Mouse (Mus musculus) small intestine, adult 2 months (tissue): ENCODE data around the gene M1ap. TPM values are rescaled to one million over a fixed set of nuclear protein-coding genes. Genes with fewer than 3 reads are reported as not detected.

Experiments used
- H3K27ac ChIP-seq: fragments of 200-500 bp; 2 replicates; pipeline ENCODE4 v1.5.1; 2012; ENCODE audit warnings: low read depth, low read length, control low read depth, inconsistent platforms; ENCODE audit not compliant: insufficient read depth
- H3K27me3 ChIP-seq: fragments of 200-500 bp; 2 replicates; pipeline ENCODE4 v1.6.1; 2012; ENCODE audit warnings: mild to moderate bottlenecking, moderate library complexity, low read length, inconsistent platforms; ENCODE audit not compliant: control insufficient read depth, insufficient read depth
- H3K36me3 ChIP-seq: fragments of 200-500 bp; 2 replicates; pipeline ENCODE4 v1.6.1; 2012; ENCODE audit warnings: mild to moderate bottlenecking, low read length, control low read depth, inconsistent platforms; ENCODE audit not compliant: control insufficient read depth, insufficient read depth
- H3K4me1 ChIP-seq: fragments of 200-500 bp; 2 replicates; pipeline ENCODE4 v1.6.1; 2012; ENCODE audit warnings: low read length, inconsistent platforms, mixed read lengths; ENCODE audit not compliant: control insufficient read depth, insufficient read depth, insufficient read length
- H3K4me3 ChIP-seq: fragments of 200-500 bp; 2 replicates; pipeline ENCODE4 v1.5.1; 2012; ENCODE audit warnings: low read depth, mild to moderate bottlenecking, control low read depth, inconsistent platforms, low read length, moderate library complexity
- CTCF ChIP-seq: fragments of 200-500 bp; IDR thresholded peaks from 2 replicates; pipeline ENCODE4 v1.5.1; 2012; ENCODE audit warnings: low read depth, mild to moderate bottlenecking, control low read depth, inconsistent platforms, low read length, moderate library complexity, mixed read lengths; ENCODE audit not compliant: insufficient replicate concordance, insufficient read length; ENCODE audit errors: extremely low read depth
- POLR2A ChIP-seq: fragments of 200-500 bp; IDR thresholded peaks from 2 replicates; pipeline ENCODE4 v1.6.1; 2012; ENCODE audit warnings: low read depth, mild to moderate bottlenecking, control low read depth, inconsistent platforms, low read length, moderate library complexity
- WGBS: fragments of 180-500 bp; shearing (Covaris S2); methylation state at CpG from one replicate; pipeline ENCODE4 v1.1.7; 2018; 5-methylcytosine and 5-hydroxymethylcytosine counted together
- polyA plus RNA-seq: library from polyadenylated mRNA; depleted of rRNA; stranded (reverse); fragments of >200 nt; gene quantifications from 2 replicates; pipeline ENCODE4 v1.2.3, GENCODE M21; 2012

Gene M1ap
- polyA plus RNA-seq, 1 experiment, result 1.3 TPM

DNA sequence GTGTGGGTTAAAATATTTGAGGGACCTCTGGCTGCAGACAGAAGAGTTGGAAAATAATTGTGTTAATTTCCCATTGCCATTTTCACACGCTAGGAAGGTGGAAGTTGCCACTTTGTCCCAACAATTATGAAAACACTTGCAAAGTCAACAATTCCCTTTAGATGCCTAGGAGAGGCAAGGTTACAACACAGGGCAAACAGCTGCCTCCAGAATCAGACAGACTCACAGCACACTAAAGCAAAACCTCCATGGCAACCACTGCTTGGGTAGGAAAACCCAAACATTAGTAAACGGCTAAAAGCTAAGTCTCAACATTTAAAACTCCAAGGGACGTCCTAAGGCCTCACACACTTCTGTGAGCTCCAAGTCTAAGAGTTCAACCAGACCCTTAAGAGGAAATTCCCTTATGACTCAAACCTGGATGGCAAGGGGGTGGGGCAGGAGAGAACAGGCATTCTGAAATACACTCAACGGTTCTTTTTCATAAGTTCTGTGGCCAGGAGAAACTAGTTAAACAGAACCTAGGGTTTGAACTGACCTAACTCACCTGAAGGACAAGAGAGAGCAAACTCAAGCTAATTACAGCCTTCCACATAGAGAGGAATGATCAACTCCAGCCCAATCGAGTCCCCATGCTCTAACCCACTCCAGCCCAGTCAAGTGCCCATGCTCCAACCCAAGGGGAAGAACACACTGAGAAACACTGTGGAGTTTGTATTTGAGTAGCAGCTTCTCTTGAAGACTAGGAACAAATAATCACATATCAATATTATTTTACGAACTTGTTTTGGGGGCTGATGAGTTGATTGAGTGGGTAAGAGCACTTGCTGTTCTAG lies 22.8 kb downstream of the M1ap start:
- TF ChIP-seq POLR2A (no peak), CTCF (no peak)
- Histone ChIP-seq H3K4me1 (no peaks in the 10 kb centered on the region), H3K27ac (no peak overlapping the region), H3K36me3 (no peaks in the 10 kb centered on the region), H3K4me3 (no peak overlapping the region), H3K27me3 (no peaks in the 10 kb centered on the region)
- WGBS, result 58% methylated on average over 6 of the region's 6 CpGs

DNA sequence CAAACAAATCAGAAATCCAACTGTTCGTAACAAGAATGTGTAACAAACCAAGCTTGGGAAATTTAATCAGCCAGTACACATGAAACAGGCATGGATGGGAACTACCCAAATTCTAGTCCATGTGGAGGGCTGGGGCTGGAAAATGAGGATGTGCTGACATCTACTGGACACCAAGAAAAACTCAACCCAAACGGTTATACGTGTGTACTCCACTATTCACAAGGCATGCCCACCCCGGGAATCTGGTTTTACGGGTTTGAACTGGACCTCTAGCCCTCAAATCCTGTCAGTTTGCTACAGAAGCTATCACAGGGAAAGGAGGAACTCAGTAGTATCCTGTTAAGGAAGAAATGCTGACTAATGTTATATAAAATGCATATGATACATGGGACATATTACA lies 24.3 kb downstream of the M1ap start:
- TF ChIP-seq POLR2A, result no peak
- no peak for TF ChIP-seq CTCF
- no peaks in the 10 kb centered on the region for H3K4me1 ChIP-seq
- H3K27me3 ChIP-seq, result no peaks in the 10 kb centered on the region
- WGBS, result 8% methylated on average over 5 of the region's 5 CpGs
- H3K36me3 ChIP-seq, result no peaks in the 10 kb centered on the region
- no peak overlapping the region for H3K27ac ChIP-seq
- H3K4me3 ChIP-seq, result no peak overlapping the region

DNA sequence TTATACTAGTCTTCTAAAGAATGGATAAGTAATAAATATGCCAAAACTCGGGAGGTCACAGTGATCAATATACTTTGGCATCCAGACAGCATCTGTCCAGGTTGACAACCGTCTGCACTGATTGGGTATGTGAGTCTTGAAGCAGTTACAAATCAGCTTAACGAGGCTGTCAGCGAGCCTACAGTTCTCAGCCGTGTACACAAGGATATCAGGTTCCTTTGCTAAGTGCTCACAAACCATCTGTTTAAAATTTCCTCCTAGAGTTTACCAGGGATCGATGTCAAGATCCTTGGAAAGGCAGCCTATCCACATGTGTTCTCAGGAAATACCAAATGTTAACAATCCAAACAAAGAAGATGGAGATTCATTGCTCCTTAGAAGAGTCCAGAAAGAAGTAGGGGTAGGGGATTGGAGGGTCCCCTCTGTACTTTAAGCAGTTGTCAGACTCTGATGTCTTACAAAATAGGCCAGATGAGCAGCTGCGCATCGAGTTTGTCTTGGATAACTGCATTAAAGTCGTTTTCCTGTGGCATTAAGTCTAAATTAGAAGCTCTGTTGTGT lies 40.8 kb downstream of the M1ap start:
- TF ChIP-seq POLR2A, result no peak
- TF ChIP-seq CTCF, result no peak
- H3K4me3 ChIP-seq, result no peak overlapping the region

DNA sequence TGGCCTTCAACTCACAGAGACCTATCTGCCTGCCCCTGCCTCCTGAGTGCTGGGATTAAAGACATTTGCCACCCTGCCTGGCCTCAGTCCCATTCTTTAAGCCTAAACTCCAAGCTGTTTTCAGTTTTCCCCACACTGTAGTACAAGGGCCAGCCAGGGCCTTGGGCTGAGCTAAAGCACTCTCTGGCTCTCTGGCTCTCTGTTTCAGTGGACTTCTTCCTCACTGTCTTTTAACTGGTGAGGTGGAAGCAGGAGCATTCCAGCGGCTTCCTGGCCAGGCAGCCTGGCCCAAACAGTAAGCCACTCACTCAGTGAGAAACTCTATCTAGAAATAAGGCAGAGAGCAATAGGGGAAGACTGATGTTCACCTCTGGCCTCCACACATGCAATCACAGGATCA lies 47.0 kb downstream of the M1ap start:
- H3K27me3 ChIP-seq, result no peaks in the 10 kb centered on the region
- H3K4me1 ChIP-seq, result peaks cover 4% of the 10 kb centered on the region; the same call in 1 of the 2 replicates
- no peaks in the 10 kb centered on the region for H3K36me3 ChIP-seq
- no peak overlapping the region for H3K4me3 ChIP-seq
- TF ChIP-seq CTCF (no peak), POLR2A (no peak)
- 51% methylated on average over 1 of the region's 1 CpGs for WGBS
- H3K27ac ChIP-seq, result peak overlapping the region; percentile 5; the same call in 1 of the 2 replicates

More for the DNA sequence above, 40.8 kb downstream of the M1ap start:
- Histone ChIP-seq H3K36me3 (no peaks in the 10 kb centered on the region), H3K27me3 (no peaks in the 10 kb centered on the region), H3K4me1 (no peaks in the 10 kb centered on the region), H3K27ac (no peak overlapping the region)
- WGBS, result 26% methylated on average over 9 of the region's 9 CpGs

DNA sequence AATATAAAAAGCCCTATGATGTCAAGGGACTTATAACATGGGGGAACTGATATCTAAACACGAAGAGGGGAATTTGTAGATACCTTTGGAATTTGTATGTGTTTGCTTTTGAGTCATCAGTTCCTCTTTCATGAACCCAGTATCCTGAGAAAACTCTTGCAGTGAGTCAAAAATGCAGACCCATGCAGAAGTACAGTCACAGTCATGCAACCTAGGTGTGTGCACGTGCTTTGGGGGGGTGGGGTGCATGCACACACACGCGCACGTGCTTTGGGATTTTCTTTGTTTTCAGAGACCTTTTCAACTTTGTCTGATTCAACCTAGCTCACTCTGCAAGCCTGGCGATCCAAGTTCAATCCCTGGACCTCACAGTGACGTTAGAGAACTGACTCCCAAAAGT lies 47.7 kb downstream of the M1ap start:
- TF ChIP-seq CTCF (no peak), POLR2A (no peak)
- Histone ChIP-seq H3K27ac (no peak overlapping the region), H3K27me3 (no peaks in the 10 kb centered on the region), H3K4me3 (no peak overlapping the region), H3K4me1 (peaks cover 4% of the 10 kb centered on the region; the same call in 1 of the 2 replicates), H3K36me3 (no peaks in the 10 kb centered on the region)
- 60% methylated on average over 7 of the region's 7 CpGs for WGBS

DNA sequence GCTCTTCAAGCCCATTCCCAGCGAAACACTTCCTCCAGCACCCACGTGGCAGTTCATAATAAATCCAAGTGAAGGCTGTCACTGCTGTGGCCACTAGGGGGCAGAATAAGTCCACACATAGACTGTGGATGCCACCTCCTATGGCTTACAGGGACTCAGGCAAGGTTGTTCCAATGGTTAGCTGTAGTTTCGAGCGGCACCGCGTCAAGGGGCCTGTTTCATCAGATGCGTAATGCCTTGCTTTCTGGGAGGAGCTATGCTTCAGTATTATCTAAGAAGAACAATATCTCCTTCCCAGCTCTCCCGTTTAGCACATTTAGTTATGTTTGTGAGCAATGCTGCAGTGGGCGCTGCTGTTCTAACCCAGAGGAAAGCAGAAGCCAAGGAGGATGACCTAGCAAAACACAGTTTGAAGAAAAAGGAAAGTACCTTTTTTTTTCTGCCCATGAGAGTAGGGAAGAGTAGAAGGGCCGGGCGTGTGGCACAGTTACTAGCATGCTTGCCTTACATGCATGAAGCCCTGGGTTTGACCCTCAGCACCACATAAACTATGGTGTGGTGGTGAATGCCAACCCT lies 50.1 kb downstream of the M1ap start:
- no peaks in the 10 kb centered on the region for H3K27me3 ChIP-seq
- H3K36me3 ChIP-seq, result no peaks in the 10 kb centered on the region
- H3K27ac ChIP-seq, result peak overlapping the region; percentile 67
- peak; percentile 94; the same call in 1 of the 2 replicates for TF ChIP-seq CTCF
- no peak for TF ChIP-seq POLR2A
- peaks cover 4% of the 10 kb centered on the region; the same call in 1 of the 2 replicates for H3K4me1 ChIP-seq
- 4% methylated on average over 11 of the region's 11 CpGs for WGBS
- H3K4me3 ChIP-seq, result no peak overlapping the region
